In genomic region chr16:10873654-10874053, GRCm38 (mm10) we compare ENCODE assay signal across 8 mouse cellular contexts. TPM values are rescaled to one million over a fixed set of nuclear protein-coding genes. Genes with fewer than 3 reads are reported as not detected.
DNase-seq lines count a peak whose midpoint lies in the region; ATAC-seq lines count a peak whose summit lies in the region.
"Had no signal": no experiment of that assay in that cellular context is flagged by ENCODE, and none has a peak within 500 bp of the region (broad histone marks: within the 10 kb centered on the region; RNA-seq: fewer than 3 reads in every experiment).

No protein-coding gene starts in this region.

- H3K4me1 ChIP-seq in intestine, embryonic 16.5 days (ENCODE audit: control insufficient read depth, insufficient read depth, low read length), result peaks cover 11% of the 10 kb centered on the region; the same call in 1 of the 2 replicates
- peaks cover 6% of the 10 kb centered on the region; the same call in 1 of the 2 replicates for H3K4me1 ChIP-seq in midbrain, embryonic 12.5 days

- intact Hi-C loops in left cerebral cortex, postnatal 25 days (cut with DNase I), result loop anchor here (1.0 to 5.0 kb wide), 3 partner anchors 161 to 304 kb away; partner anchors contain the start of gene Zc3h7a

- H3K4me3 ChIP-seq in intestine, embryonic 16.5 days (ENCODE audit: low read length), result no peak overlapping the region
- H3K4me3 ChIP-seq in midbrain, embryonic 12.5 days, result no peak overlapping the region
- H3K4me3 ChIP-seq: stomach, embryonic 15.5 days had no signal

- no peak overlapping the region for H3K27ac ChIP-seq in intestine, embryonic 16.5 days (ENCODE audit: low read length)
- no peak overlapping the region for H3K27ac ChIP-seq in midbrain, embryonic 12.5 days (replicated peaks)
- H3K27ac ChIP-seq: stomach, embryonic 15.5 days had no signal

- WGBS in intestine, embryonic 16.5 days, result 4% methylated on average over 5 of the region's 5 CpGs
- 6% methylated on average over 5 of the region's 5 CpGs for WGBS in midbrain, embryonic 12.5 days

- no peaks in the 10 kb centered on the region for H3K27me3 ChIP-seq in intestine, embryonic 16.5 days (replicated peaks; ENCODE audit: control insufficient read depth, insufficient read depth, low read length)
- H3K27me3 ChIP-seq in midbrain, embryonic 12.5 days, result 0 out of 2 replicates have a peak, but pooled peaks cover 8% of the 10 kb centered on the region
- H3K27me3 ChIP-seq: stomach, embryonic 15.5 days had no signal

- no peak overlapping the region for H3K4me2 ChIP-seq in intestine, embryonic 16.5 days (ENCODE audit: low read depth, low read length)
- H3K4me2 ChIP-seq in midbrain, embryonic 12.5 days (replicated peaks), result no peak overlapping the region
- H3K4me2 ChIP-seq: stomach, embryonic 15.5 days had no signal

- H3K36me3 ChIP-seq in intestine, embryonic 16.5 days (ENCODE audit: control insufficient read depth, insufficient read depth, low read length), result no peaks in the 10 kb centered on the region
- H3K36me3 ChIP-seq in midbrain, embryonic 12.5 days, result no peaks in the 10 kb centered on the region
- H3K36me3 ChIP-seq: stomach, embryonic 15.5 days had no signal

- H3K9ac ChIP-seq in intestine, embryonic 16.5 days (ENCODE audit: low read depth, low read length), result no peak overlapping the region
- no peak overlapping the region for H3K9ac ChIP-seq in midbrain, embryonic 12.5 days (replicated peaks)
- H3K9ac ChIP-seq: stomach, embryonic 15.5 days had no signal

- ATAC-seq in common myeloid progenitor, adult 5-6 weeks (replicated peaks; ENCODE audit: low read depth, poor library complexity, severe bottlenecking), result peak; percentile 70
- 0 out of 2 replicates have a peak, but pooled peaks have one; percentile 24 for ATAC-seq in intestine, embryonic 16.5 days
- peak; percentile 44; the same call in 1 of the 2 replicates for ATAC-seq in midbrain, embryonic 12.5 days (ENCODE audit: low FRiP score, low read depth)

- H3K9me3 ChIP-seq in intestine, embryonic 16.5 days (ENCODE audit: control insufficient read depth, low read length), result no peaks in the 10 kb centered on the region
- H3K9me3 ChIP-seq in midbrain, embryonic 12.5 days, result no peaks in the 10 kb centered on the region
- H3K9me3 ChIP-seq: stomach, embryonic 15.5 days had no signal

- peak; percentile 86 to 89 for DNase-seq in adrenal gland, adult 18-20 months (ENCODE audit: low spot score in 2 of 2)
- DNase-seq in gastrocnemius, adult 8-10 months (ENCODE audit: low spot score in 2 of 2), result peak; percentile 48 to 59
- peak; percentile 79 to 80 for DNase-seq in left cerebral cortex, postnatal 25 days (ENCODE audit: low spot score in 2 of 2)
- DNase-seq in right cerebral cortex, postnatal 4 days, result peak; percentile 96

RNA-seq across cellular contexts. Expression of gene Rmi2, which starts 38.8 kb away (rescaled TPM):
- total RNA-seq in adrenal gland, adult 18-20 months (2021), result under 1 TPM; 0.51 to 0.56 TPM
- total RNA-seq in common myeloid progenitor, adult 5-6 weeks (2017), result 5.9 and 8.3 TPM in 2 replicates
- 1 to 10 TPM in 2 of 4 experiments, under 1 TPM in 2; 0.48 to 1.8 (median 1.0) TPM for total RNA-seq in gastrocnemius, adult 8-10 months (2022)
- polyA plus RNA-seq in intestine, embryonic 16.5 days (2015; fragmentation: Nextera tagmentation; extraction: Ambion mirVana), result 2.4 and 2.7 TPM in 2 replicates
- total RNA-seq in left cerebral cortex, postnatal 25 days (2021), result under 1 TPM; 0.09 to 0.55 TPM
- 2.8 and 3.5 TPM in 2 replicates for polyA plus RNA-seq in midbrain, embryonic 12.5 days (2016; fragmentation: Nextera tagmentation; extraction: Ambion mirVana)
